Mouse (Mus musculus) kidney, adult 11 months (tissue): ENCODE data around the gene Gm21973.

Source experiments
- DNase-seq: peaks from one replicate; pipeline ENCODE4 v3.0.0; 2022

Gene Gm21973

GRCm38 (mm10) chr15:10325080-10325479 is at the start of gene Gm21973:
TSS of gene Gm21973 (plus strand) at chr15:10325380.
- no peak for DNase-seq

GRCm38 (mm10) chr15:10276386-10276785 is 48.8 kb upstream of the Gm21973 start:
- peak; percentile 22 for DNase-seq

- peak; percentile 69 for DNase-seq
Measured at GRCm38 (mm10) chr15:10277461-10277860, 47.7 kb upstream of the Gm21973 start.

GRCm38 (mm10) chr15:10281546-10281945 is 43.6 kb upstream of the Gm21973 start:
- peak; percentile 90 for DNase-seq

GRCm38 (mm10) chr15:10283661-10284060 is 41.5 kb upstream of the Gm21973 start:
- DNase-seq = peak; percentile 12

- no peak for DNase-seq
Measured at GRCm38 (mm10) chr15:10296570-10296969, 28.6 kb upstream of the Gm21973 start.

GRCm38 (mm10) chr15:10298058-10298457 is 27.1 kb upstream of the Gm21973 start:
- no peak for DNase-seq

GRCm38 (mm10) chr15:10299467-10299866 is 25.7 kb upstream of the Gm21973 start:
- no peak for DNase-seq

GRCm38 (mm10) chr15:10306461-10306860 is 18.7 kb upstream of the Gm21973 start:
- no peak for DNase-seq

GRCm38 (mm10) chr15:10311826-10312225 is 13.4 kb upstream of the Gm21973 start:
- DNase-seq = no peak

GRCm38 (mm10) chr15:10313522-10314455 is 11.4 kb upstream of the Gm21973 start:
- DNase-seq = peak; percentile 7

- no peak for DNase-seq
Measured at GRCm38 (mm10) chr15:10330626-10331025, 5.4 kb downstream of the Gm21973 start.

GRCm38 (mm10) chr15:10332566-10332965 is 7.4 kb downstream of the Gm21973 start:
- DNase-seq = peak; percentile 37

- no peak for DNase-seq
Measured at GRCm38 (mm10) chr15:10338606-10339005, 13.4 kb downstream of the Gm21973 start.

GRCm38 (mm10) chr15:10347044-10347443 is 21.9 kb downstream of the Gm21973 start:
- no peak for DNase-seq

- peak; percentile 68 for DNase-seq
Measured at GRCm38 (mm10) chr15:10358039-10358948, 33.1 kb downstream of the Gm21973 start, which contains the start of gene Agxt2. TSS of gene Agxt2 (plus strand) at chr15:10358532.

- DNase-seq = no peak
Measured at GRCm38 (mm10) chr15:10366331-10366730, 41.2 kb downstream of the Gm21973 start.

GRCm38 (mm10) chr15:10375404-10375803 is 50.2 kb downstream of the Gm21973 start:
- no peak for DNase-seq

GRCm38 (mm10) chr15:10378338-10378959 is 53.3 kb downstream of the Gm21973 start:
- no peak for DNase-seq

- no peak for DNase-seq
Measured at GRCm38 (mm10) chr15:10379757-10380458, 54.7 kb downstream of the Gm21973 start.

GRCm38 (mm10) chr15:10387263-10387662 is 62.1 kb downstream of the Gm21973 start:
- no peak for DNase-seq

- peak; percentile 91 for DNase-seq
Measured at GRCm38 (mm10) chr15:10399795-10400194, 74.6 kb downstream of the Gm21973 start.
